Mouse (Mus musculus) Patski (cell line): ENCODE data around the gene Gnb1l. TPM values are rescaled to one million over a fixed set of nuclear protein-coding genes. Genes with fewer than 3 reads are reported as not detected.
"Not testable (repeated sequence)": the region's sequence is repeated elsewhere in the genome, so short reads cannot be mapped to it uniquely, and the experiment has no call there.

Experiments
- ATAC-seq: fragments of 100-300 bp; one replicate; pipeline ENCODE4 v1.8.0; 2021
- CTCF ChIA-PET: fragments of 350-600 bp; sonication (Branson Sonifier 250); formaldehyde crosslinking; loops from one replicate; lab custom pipeline; 2022; ENCODE audit warnings: inconsistent platforms; lab: Charles Lee
- POLR2A ChIA-PET: fragments of 350-600 bp; sonication (Branson Sonifier 250); formaldehyde crosslinking; loops from one replicate; lab custom pipeline; 2022; ENCODE audit warnings: antibody characterized with exemption, inconsistent platforms; lab: Charles Lee
- DNase-seq: peaks from one replicate; pipeline ENCODE4 v3.0.0-alpha.2; 2011; ENCODE audit warnings: low read depth, low spot score
- H3K27me3 ChIP-seq: fragments of 371-371 bp; one replicate; pipeline ENCODE4 v1.5.1; 2021
- CTCF ChIP-seq: fragments of 100-300 bp; IDR thresholded peaks from one replicate; pipeline ENCODE4 v1.5.1; 2021
- in situ Hi-C: fragments of 300-500 bp; cut with MboI; formaldehyde crosslinking; loops from 3 replicates; pipeline ENCODE4 v1.11.1; 2018; ENCODE audit warnings: low pct_unique_long_range_greater_than_20kb, mixed read lengths
- polyA plus RNA-seq: library from polyadenylated mRNA; unstranded; gene quantifications from one replicate; pipeline ENCODE4 v1.2.3, GENCODE M21; 2021

Gnb1l gene
- polyA plus RNA-seq, 1 experiment from 2014 or later, result 9.9 TPM

- no peaks in the 10 kb centered on the region for H3K27me3 ChIP-seq
- in situ Hi-C loops, result no loop called here
- POLR2A ChIA-PET, result interaction anchor here (0.8 kb wide), 1 partner anchor 110 kb away, joined by 5 read pairs; no protein-coding TSS in a partner anchor
- ATAC-seq (no peak), DNase-seq (no peak)
- no peak for TF ChIP-seq CTCF
- CTCF ChIA-PET, result interaction anchor here (1.0 kb wide), 1 partner anchor 11 kb away, joined by 3 read pairs; no protein-coding TSS in a partner anchor
Observed at GRCm38 (mm10) chr16:18523563-18524245, 25.2 kb downstream of the Gnb1l start.

- in situ Hi-C loops, result no loop called here
- no peak for TF ChIP-seq CTCF
- peak; percentile 60 for ATAC-seq
- H3K27me3 ChIP-seq, result no peaks in the 10 kb centered on the region
- DNase-seq, result peak; percentile 63
- CTCF ChIA-PET, result no interaction called here
- POLR2A ChIA-PET, result no interaction called here
Observed at GRCm38 (mm10) chr16:18528656-18529055, 30.1 kb downstream of the Gnb1l start.

- in situ Hi-C loops, DNase-seq, POLR2A ChIA-PET, CTCF ChIA-PET, H3K27me3 ChIP-seq: not testable (repeated sequence)
- ATAC-seq, result peak; percentile 100
Observed at GRCm38 (mm10) chr16:18533061-18533460, 34.5 kb downstream of the Gnb1l start.

GRCm38 (mm10) chr16:18537407-18537990 is 39.0 kb downstream of the Gnb1l start:
- no peak for ATAC-seq
- POLR2A ChIA-PET, result no interaction called here
- no peak for DNase-seq
- no peaks in the 10 kb centered on the region for H3K27me3 ChIP-seq
- TF ChIP-seq CTCF, result no peak
- in situ Hi-C loops, result no loop called here
- CTCF ChIA-PET, result no interaction called here

- CTCF ChIA-PET, result no interaction called here
- no peak for TF ChIP-seq CTCF
- no peak for DNase-seq
- POLR2A ChIA-PET, result no interaction called here
- no peaks in the 10 kb centered on the region for H3K27me3 ChIP-seq
- in situ Hi-C loops, result no loop called here
- ATAC-seq, result no peak
Observed at GRCm38 (mm10) chr16:18539281-18539680, 40.8 kb downstream of the Gnb1l start.

GRCm38 (mm10) chr16:18543151-18543829 is 44.8 kb downstream of the Gnb1l start:
- TF ChIP-seq CTCF, result no peak
- DNase-seq (no peak), ATAC-seq (peak; percentile 17)
- ChIA-PET POLR2A (no interaction called here), CTCF (no interaction called here)
- no peaks in the 10 kb centered on the region for H3K27me3 ChIP-seq
- in situ Hi-C loops, result no loop called here

GRCm38 (mm10) chr16:18547891-18548290 is 49.4 kb downstream of the Gnb1l start:
- CTCF ChIA-PET, result interaction anchor here (0.8 to 1.1 kb wide), 2 partner anchors 17 to 124 kb away, joined by 3 to 5 read pairs; no protein-coding TSS in a partner anchor
- in situ Hi-C loops, result no loop called here
- ATAC-seq, result no peak

GRCm38 (mm10) chr16:18551604-18552003 is 53.1 kb downstream of the Gnb1l start:
- CTCF ChIA-PET, result no interaction called here
- no peaks in the 10 kb centered on the region for H3K27me3 ChIP-seq
- POLR2A ChIA-PET, result interaction anchor here (0.6 kb wide), 1 partner anchor 239 kb away, joined by 3 read pairs; no protein-coding TSS in a partner anchor
- no peak for TF ChIP-seq CTCF
- in situ Hi-C loops, result no loop called here
- ATAC-seq (no peak), DNase-seq (no peak)

More at GRCm38 (mm10) chr16:18547891-18548290, 49.4 kb downstream of the Gnb1l start:
- no peaks in the 10 kb centered on the region for H3K27me3 ChIP-seq
- TF ChIP-seq CTCF, result no peak
- no peak for DNase-seq
- POLR2A ChIA-PET, result no interaction called here

- ChIA-PET POLR2A (no interaction called here), CTCF (no interaction called here)
- in situ Hi-C loops, result no loop called here
- ATAC-seq (no peak), DNase-seq (no peak)
- no peak for TF ChIP-seq CTCF
- H3K27me3 ChIP-seq, result no peaks in the 10 kb centered on the region
Observed at GRCm38 (mm10) chr16:18552106-18552710, 53.7 kb downstream of the Gnb1l start.

- DNase-seq, result no peak
- CTCF ChIA-PET, result no interaction called here
- ATAC-seq, result no peak
- no peak for TF ChIP-seq CTCF
- in situ Hi-C loops, result no loop called here
- POLR2A ChIA-PET, result no interaction called here
- H3K27me3 ChIP-seq, result no peaks in the 10 kb centered on the region
Observed at GRCm38 (mm10) chr16:18554721-18555120, 56.2 kb downstream of the Gnb1l start.
